Mouse (Mus musculus) heart, embryonic 11.5 days (tissue): ENCODE results near the gene Hspg2. TPM values are rescaled to one million over a fixed set of nuclear protein-coding genes. Genes with fewer than 3 reads are reported as not detected.
A peak's percentile ranks its signal among the peaks of the same experiment; 100 is the strongest.
"Not testable (repeated sequence)": the region's sequence is repeated elsewhere in the genome, so short reads cannot be mapped to it uniquely, and the experiment has no call there.

Experiments
- ATAC-seq: fragments of 200-750 bp; cut with Nextera tagmentation; replicated peaks from 2 replicates; pipeline ENCODE4 v1.8.0; 2017; ENCODE audit warnings: moderate library complexity; ENCODE audit not compliant: insufficient number of reproducible peaks, low FRiP score, low TSS enrichment
- H3K27ac ChIP-seq: fragments of 300-500 bp; sonication (generic); 2 replicates; pipeline ENCODE4 v1.5.1; 2014; ENCODE audit warnings: mild to moderate bottlenecking, low read depth, low read length
- H3K27me3 ChIP-seq: fragments of 300-500 bp; sonication (generic); 2 replicates; pipeline ENCODE4 v1.6.1; 2014; ENCODE audit warnings: mild to moderate bottlenecking, low read length, mixed read lengths; ENCODE audit not compliant: control insufficient read depth, insufficient read depth
- H3K36me3 ChIP-seq: fragments of 300-500 bp; sonication (generic); 2 replicates; pipeline ENCODE4 v1.6.1; 2014; ENCODE audit warnings: mild to moderate bottlenecking, low read length, moderate library complexity, mixed read lengths; ENCODE audit not compliant: control insufficient read depth, insufficient read depth
- H3K4me1 ChIP-seq: fragments of 300-500 bp; sonication (generic); 2 replicates; pipeline ENCODE4 v1.6.1; 2014; ENCODE audit warnings: low read length; ENCODE audit not compliant: control insufficient read depth, insufficient read depth
- H3K4me2 ChIP-seq: fragments of 300-500 bp; sonication (generic); 2 replicates; pipeline ENCODE4 v1.6.1; 2014; ENCODE audit warnings: mild to moderate bottlenecking, moderate library complexity
- H3K4me3 ChIP-seq: fragments of 300-500 bp; sonication (generic); 2 replicates; pipeline ENCODE4 v1.5.1; 2014; ENCODE audit warnings: low read depth, low read length
- H3K9ac ChIP-seq: fragments of 300-500 bp; sonication (generic); 2 replicates; pipeline ENCODE4 v1.6.1; 2014; ENCODE audit warnings: mild to moderate bottlenecking, low read depth, low read length, moderate library complexity
- H3K9me3 ChIP-seq: fragments of 300-500 bp; sonication (generic); replicated peaks from 2 replicates; pipeline ENCODE4 v1.6.1; 2016; ENCODE audit warnings: low read length; ENCODE audit not compliant: control insufficient read depth
- WGBS: fragments of 180-500 bp; shearing (Covaris S2); extraction: QIAGEN DNeasy Blood & Tissue Kit; methylation state at CpG from one replicate; pipeline ENCODE4 v1.1.7; 2014; ENCODE audit not compliant: insufficient replicate concordance; 5-methylcytosine and 5-hydroxymethylcytosine counted together
- polyA plus RNA-seq: library from polyadenylated mRNA; unstranded; fragments of >200 nt; fragmentation: Nextera tagmentation; extraction: Ambion mirVana; gene quantifications from 2 replicates; pipeline ENCODE4 v1.2.1, GENCODE M21; 2014

The Hspg2 gene
- polyA plus RNA-seq, result 55.5 and 56.4 TPM in 2 replicates

GRCm38 (mm10) chr4:137468260-137469080 is at the start of gene Hspg2:
Hspg2 (plus strand) TSS chr4:137468769.
- Histone ChIP-seq H3K9me3 (no peaks in the 10 kb centered on the region), H3K36me3 (no peaks in the 10 kb centered on the region), H3K27ac (peak within 1 kb of the TSS; percentile 87), H3K27me3 (no peaks in the 10 kb centered on the region), H3K4me2 (peak within 1 kb of the TSS; percentile 75), H3K4me1 (peaks cover 57% of the 10 kb centered on the region), H3K9ac (peak within 1 kb of the TSS; percentile 97), H3K4me3 (peak within 1 kb of the TSS; percentile 94)
- ATAC-seq, result peak; percentile 76
- WGBS, result under 1% methylated on average over 69 of the region's 72 CpGs

DNA sequence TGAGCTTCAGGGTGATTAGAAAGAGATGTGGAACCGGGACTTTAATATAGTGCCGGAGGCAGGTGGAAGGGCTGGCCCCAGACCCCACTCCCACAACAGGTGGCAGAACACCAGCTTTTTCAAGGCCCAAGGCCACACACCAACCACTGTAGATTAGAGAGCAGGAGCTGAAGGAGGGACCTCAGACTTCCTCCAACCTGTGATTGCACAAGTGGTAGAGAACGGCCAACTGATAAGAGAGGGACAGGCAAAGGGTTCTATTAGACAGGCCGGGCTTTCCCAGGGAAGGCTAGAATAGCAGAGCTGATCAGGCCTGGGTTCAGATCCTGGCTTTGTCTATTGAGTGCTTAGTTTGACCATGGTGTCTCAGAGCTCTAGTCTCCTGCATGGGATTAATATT is 38.1 kb upstream of the Hspg2 start, which contains the start of gene Cela3b:
TSS of gene Cela3b (minus strand) at position 39 of the 400 bp plus-strand sequence.
- Histone ChIP-seq H3K4me3 (no peak within 1 kb of the TSS), H3K36me3 (no peaks in the 10 kb centered on the region), H3K4me2 (no peak within 1 kb of the TSS), H3K27ac (no peak within 1 kb of the TSS), H3K27me3 (no peaks in the 10 kb centered on the region), H3K9me3 (no peaks in the 10 kb centered on the region), H3K4me1 (no peaks in the 10 kb centered on the region), H3K9ac (no peak within 1 kb of the TSS)
- WGBS, result 60% methylated on average over 4 of the region's 4 CpGs
- ATAC-seq, result no peak

DNA sequence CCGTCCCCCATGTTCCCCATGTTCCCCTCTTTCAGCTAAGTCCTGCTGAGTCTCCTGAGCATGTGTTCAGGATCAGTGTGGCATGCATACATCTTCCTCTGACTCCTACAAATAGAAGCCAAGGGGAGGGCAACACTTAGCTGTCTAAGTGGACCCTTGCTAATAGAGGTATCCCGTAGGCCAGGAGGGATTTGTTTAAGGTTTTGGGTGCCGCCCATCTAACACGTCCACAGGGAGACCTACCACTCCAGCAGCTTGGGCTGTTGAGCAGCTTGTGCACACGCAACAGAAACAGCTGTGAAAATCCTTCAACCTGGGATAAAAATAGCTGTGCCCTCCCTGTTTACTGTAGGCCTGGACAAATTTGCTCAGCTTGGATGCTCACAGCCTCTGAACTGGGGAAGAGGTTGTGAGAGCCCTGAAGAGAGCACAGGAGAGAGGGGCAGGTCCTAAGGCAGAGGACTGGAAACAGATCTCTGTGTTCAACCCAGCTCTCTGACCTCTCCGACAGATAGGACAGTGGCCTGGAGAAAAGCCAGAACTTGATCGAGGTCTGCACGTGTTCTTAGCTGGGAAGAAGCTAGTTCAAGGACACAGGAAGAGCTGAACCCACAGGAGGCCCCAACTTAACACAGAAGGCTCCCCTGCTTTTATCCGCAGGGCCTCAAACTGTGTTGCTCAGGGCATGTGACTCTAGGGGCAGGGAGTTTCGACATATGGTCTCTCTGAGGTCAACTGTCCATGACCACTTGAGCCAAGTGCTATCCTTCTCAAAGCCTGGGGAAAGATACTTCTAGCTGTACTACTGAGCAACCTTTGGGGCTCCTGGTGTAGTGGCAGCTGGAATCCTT is 35.6 kb upstream of the Hspg2 start:
- not testable (repeated sequence) for H3K9ac ChIP-seq, ATAC-seq, H3K27me3 ChIP-seq

GRCm38 (mm10) chr4:137436979-137437669 is 31.4 kb upstream of the Hspg2 start:
- 89% methylated on average over 8 of the region's 8 CpGs for WGBS
- H3K9me3 ChIP-seq, result no peaks in the 10 kb centered on the region
- no peak overlapping the region for H3K9ac ChIP-seq
- H3K36me3 ChIP-seq, result no peaks in the 10 kb centered on the region
- no peaks in the 10 kb centered on the region for H3K4me1 ChIP-seq
- ATAC-seq, result no peak
- H3K27ac ChIP-seq, result no peak overlapping the region
- H3K4me2 ChIP-seq, result no peak overlapping the region
- H3K4me3 ChIP-seq, result no peak overlapping the region
- H3K27me3 ChIP-seq, result no peaks in the 10 kb centered on the region

More for the DNA sequence above, 35.6 kb upstream of the Hspg2 start:
- 49% methylated on average over 10 of the region's 10 CpGs for WGBS
- not testable (repeated sequence) for H3K4me2 ChIP-seq, H3K9me3 ChIP-seq, H3K36me3 ChIP-seq, H3K4me3 ChIP-seq, H3K4me1 ChIP-seq
- H3K27ac ChIP-seq, result 0 out of 2 replicates have a peak overlapping the region, but pooled peaks have one; percentile 64

- H3K4me3 ChIP-seq, result no peak overlapping the region
- no peaks in the 10 kb centered on the region for H3K4me1 ChIP-seq
- H3K9me3 ChIP-seq, result no peaks in the 10 kb centered on the region
- H3K36me3 ChIP-seq, result no peaks in the 10 kb centered on the region
- ATAC-seq, result no peak
- H3K27me3 ChIP-seq, result no peaks in the 10 kb centered on the region
- WGBS, result 80% methylated on average over 8 of the region's 8 CpGs
- no peak overlapping the region for H3K27ac ChIP-seq
- no peak overlapping the region for H3K4me2 ChIP-seq
- no peak overlapping the region for H3K9ac ChIP-seq
Measured at GRCm38 (mm10) chr4:137438842-137439241, 29.7 kb upstream of the Hspg2 start.

GRCm38 (mm10) chr4:137441332-137441731 is 27.2 kb upstream of the Hspg2 start:
- no peaks in the 10 kb centered on the region for H3K9me3 ChIP-seq
- no peak overlapping the region for H3K9ac ChIP-seq
- no peaks in the 10 kb centered on the region for H3K36me3 ChIP-seq
- no peaks in the 10 kb centered on the region for H3K27me3 ChIP-seq
- no peak overlapping the region for H3K4me3 ChIP-seq
- WGBS, result 78% methylated on average over 4 of the region's 4 CpGs
- H3K4me2 ChIP-seq, result no peak overlapping the region
- H3K27ac ChIP-seq, result no peak overlapping the region
- no peaks in the 10 kb centered on the region for H3K4me1 ChIP-seq
- no peak for ATAC-seq

- Histone ChIP-seq H3K4me2 (peak overlapping the region; percentile 17; the same call in 1 of the 2 replicates), H3K4me3 (no peak overlapping the region), H3K9me3 (no peaks in the 10 kb centered on the region), H3K4me1 (peaks cover 10% of the 10 kb centered on the region), H3K27me3 (no peaks in the 10 kb centered on the region), H3K27ac (no peak overlapping the region), H3K36me3 (no peaks in the 10 kb centered on the region), H3K9ac (no peak overlapping the region)
- no peak for ATAC-seq
- 28% methylated on average over 5 of the region's 5 CpGs for WGBS
Measured at GRCm38 (mm10) chr4:137443625-137444024, 24.9 kb upstream of the Hspg2 start.

DNA sequence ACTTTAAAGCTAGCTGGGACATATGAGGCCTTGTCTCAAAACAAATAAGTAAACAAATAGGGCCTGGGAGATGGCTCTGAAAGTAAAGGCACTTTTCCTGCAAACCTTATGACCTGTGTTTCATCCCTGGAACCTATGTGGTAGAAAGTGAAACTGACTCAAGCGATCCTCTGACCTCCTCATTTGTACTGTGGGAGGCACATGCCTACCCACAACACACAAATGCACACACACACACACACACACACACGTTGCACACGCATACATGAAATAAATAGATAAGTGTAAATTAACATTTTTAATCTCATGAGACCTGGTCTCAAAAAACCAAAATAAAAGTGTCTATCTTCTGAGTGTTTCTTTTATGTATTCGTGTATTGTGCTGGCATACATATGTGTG is 22.7 kb upstream of the Hspg2 start:
- WGBS, result 81% methylated on average over 4 of the region's 4 CpGs
- no peak for ATAC-seq

More for the DNA sequence above, 22.7 kb upstream of the Hspg2 start:
- Histone ChIP-seq H3K9ac (no peak overlapping the region), H3K4me2 (no peak overlapping the region), H3K4me1 (peaks cover 14% of the 10 kb centered on the region), H3K36me3 (no peaks in the 10 kb centered on the region), H3K9me3 (no peaks in the 10 kb centered on the region), H3K27me3 (no peaks in the 10 kb centered on the region), H3K27ac (no peak overlapping the region), H3K4me3 (no peak overlapping the region)
